ENCODE assay signal across 25 mouse cellular contexts in genomic region chr3:121242111-121242936, GRCm38 (mm10). TPM values are rescaled to one million over a fixed set of nuclear protein-coding genes. Genes with fewer than 3 reads are reported as not detected.
DNase-seq lines count a peak whose midpoint lies in the region; ATAC-seq lines count a peak whose summit lies in the region.
"Had no signal": no experiment of that assay in that cellular context is flagged by ENCODE, and none has a peak within 500 bp of the region (broad histone marks: within the 10 kb centered on the region; RNA-seq: fewer than 3 reads in every experiment).

No protein-coding gene starts in this region.

- no peaks in the 10 kb centered on the region for H3K9me3 ChIP-seq in hindbrain, embryonic 10.5 days
- no peaks in the 10 kb centered on the region for H3K9me3 ChIP-seq in hindbrain, embryonic 16.5 days (ENCODE audit: control insufficient read depth, low read length)
- H3K9me3 ChIP-seq in embryonic facial prominence, embryonic 14.5 days (ENCODE audit: control insufficient read depth, low read length) = no peaks in the 10 kb centered on the region
- H3K9me3 ChIP-seq: embryonic facial prominence, embryonic 15.5 days; forebrain, embryonic 12.5 days; heart, embryonic 13.5 days; limb, embryonic 15.5 days; midbrain, embryonic 13.5 days; neural tube, embryonic 15.5 days had no signal

- intact Hi-C loops in heart, postnatal 25 days (cut with DNase I) = no loop called here

- no peak overlapping the region for H3K4me2 ChIP-seq in hindbrain, embryonic 16.5 days (ENCODE audit: low read length)
- no peak overlapping the region for H3K4me2 ChIP-seq in embryonic facial prominence, embryonic 14.5 days (ENCODE audit: low read depth, low read length)
- H3K4me2 ChIP-seq: embryonic facial prominence, embryonic 15.5 days; forebrain, embryonic 12.5 days; heart, embryonic 13.5 days; limb, embryonic 15.5 days; midbrain, embryonic 13.5 days; neural tube, embryonic 15.5 days had no signal

- H3K27me3 ChIP-seq in hindbrain, embryonic 10.5 days (ENCODE audit: insufficient read depth, poor library complexity, severe bottlenecking) = no peaks in the 10 kb centered on the region
- no peaks in the 10 kb centered on the region for H3K27me3 ChIP-seq in hindbrain, embryonic 16.5 days (replicated peaks; ENCODE audit: control insufficient read depth, insufficient read depth, low read length)
- H3K27me3 ChIP-seq in embryonic facial prominence, embryonic 14.5 days (replicated peaks; ENCODE audit: control insufficient read depth, insufficient read depth, low read length) = no peaks in the 10 kb centered on the region
- H3K27me3 ChIP-seq: embryonic facial prominence, embryonic 15.5 days; forebrain, embryonic 12.5 days; heart, embryonic 13.5 days; limb, embryonic 15.5 days; midbrain, embryonic 13.5 days; neural tube, embryonic 15.5 days; Patski had no signal

- 70% methylated on average over 9 of the region's 9 CpGs for whole genome bisulfite sequencing in hindbrain, embryonic 10.5 days
- WGBS in hindbrain, embryonic 16.5 days = 78% methylated on average over 9 of the region's 9 CpGs
- WGBS in embryonic facial prominence, embryonic 14.5 days = 43% methylated on average over 9 of the region's 9 CpGs

- H3K4me3 ChIP-seq in hindbrain, embryonic 10.5 days = no peak overlapping the region
- no peak overlapping the region for H3K4me3 ChIP-seq in hindbrain, embryonic 16.5 days (ENCODE audit: low read length)
- no peak overlapping the region for H3K4me3 ChIP-seq in embryonic facial prominence, embryonic 14.5 days (ENCODE audit: low read depth, low read length)
- H3K4me3 ChIP-seq: embryonic facial prominence, embryonic 15.5 days; forebrain, embryonic 12.5 days; heart, embryonic 13.5 days; left cerebral cortex, adult 2 months; limb, embryonic 15.5 days; midbrain, embryonic 13.5 days; neural tube, embryonic 15.5 days had no signal

- H3K9ac ChIP-seq in hindbrain, embryonic 16.5 days (ENCODE audit: low read depth, low read length) = no peak overlapping the region
- H3K9ac ChIP-seq in embryonic facial prominence, embryonic 14.5 days (ENCODE audit: low read depth, low read length) = no peak overlapping the region
- H3K9ac ChIP-seq: embryonic facial prominence, embryonic 15.5 days; forebrain, embryonic 12.5 days; heart, embryonic 13.5 days; limb, embryonic 15.5 days; midbrain, embryonic 13.5 days; neural tube, embryonic 15.5 days had no signal

- no peak for ATAC-seq in hindbrain, embryonic 16.5 days
- ATAC-seq in embryonic facial prominence, embryonic 14.5 days (ENCODE audit: low read depth) = 0 out of 2 replicates have a peak, but pooled peaks have one; percentile 35
- peak; percentile 44 for ATAC-seq in megakaryocyte, adult 5-6 weeks (ENCODE audit: poor library complexity, severe bottlenecking)
- ATAC-seq: activated CD4-positive, CD25-positive, alpha-beta regulatory T cell, adult 4 months; midbrain, embryonic 13.5 days; Patski had no signal

- no peaks in the 10 kb centered on the region for H3K36me3 ChIP-seq in hindbrain, embryonic 10.5 days
- no peaks in the 10 kb centered on the region for H3K36me3 ChIP-seq in hindbrain, embryonic 16.5 days (ENCODE audit: control insufficient read depth, insufficient read depth, low read length)
- no peaks in the 10 kb centered on the region for H3K36me3 ChIP-seq in embryonic facial prominence, embryonic 14.5 days (ENCODE audit: control insufficient read depth, insufficient read depth, low read length)
- H3K36me3 ChIP-seq: embryonic facial prominence, embryonic 15.5 days; forebrain, embryonic 12.5 days; heart, embryonic 13.5 days; limb, embryonic 15.5 days; midbrain, embryonic 13.5 days; neural tube, embryonic 15.5 days had no signal

- peaks cover 40% of the 10 kb centered on the region for H3K4me1 ChIP-seq in hindbrain, embryonic 10.5 days (replicated peaks)
- peaks cover 6% of the 10 kb centered on the region for H3K4me1 ChIP-seq in hindbrain, embryonic 16.5 days (ENCODE audit: control insufficient read depth, insufficient read depth, low read depth, low read length)
- H3K4me1 ChIP-seq in embryonic facial prominence, embryonic 14.5 days (ENCODE audit: control insufficient read depth, insufficient read depth, low read length) = peaks cover 20% of the 10 kb centered on the region; the same call in 1 of the 2 replicates

- H3K27ac ChIP-seq in hindbrain, embryonic 10.5 days = 0 out of 2 replicates have a peak overlapping the region, but pooled peaks have one; percentile 19
- H3K27ac ChIP-seq in hindbrain, embryonic 16.5 days (ENCODE audit: low read depth, low read length) = no peak overlapping the region
- no peak overlapping the region for H3K27ac ChIP-seq in embryonic facial prominence, embryonic 14.5 days (replicated peaks; ENCODE audit: low read depth, low read length)
- H3K27ac ChIP-seq: embryonic facial prominence, embryonic 15.5 days; forebrain, embryonic 12.5 days; heart, embryonic 13.5 days; left cerebral cortex, adult 2 months; limb, embryonic 15.5 days; midbrain, embryonic 13.5 days; neural tube, embryonic 15.5 days had no signal

- DNase-seq in hindbrain, embryonic 10.5 days (ENCODE audit: low spot score) = no peak
- DNase-seq in MN1 (ENCODE audit: low spot score) = peak; percentile 78
- DNase-seq in embryonic facial prominence, embryonic 14.5 days (ENCODE audit: low spot score) = peak; percentile 22
- DNase-seq in heart, postnatal 25 days (ENCODE audit: low spot score) = no peak
- no peak for DNase-seq in adrenal gland, postnatal 10 days
- DNase-seq in layer of hippocampus, adult 18-20 months (ENCODE audit: low spot score in 2 of 2) = no peak
- DNase-seq: cerebellum, adult 9-11 months; heart, adult 11 months; heart, postnatal 4 days; kidney, adult 2 months; lung, adult 18-20 months; lung, postnatal 4 days; right cerebral cortex, postnatal 4 days; thymus, postnatal 36 days had no signal

RNA-seq across cellular contexts. Expression of gene Tmem56, which starts 40.6 kb away (rescaled TPM):
- 0.84 and 1.1 TPM in 2 replicates for polyA plus RNA-seq in hindbrain, embryonic 10.5 days (2016; fragmentation: Nextera tagmentation; extraction: Ambion mirVana)
- 2.9 and 3.0 TPM in 2 replicates for polyA plus RNA-seq in hindbrain, embryonic 16.5 days (2015; fragmentation: Nextera tagmentation; extraction: Ambion mirVana)
- 1.6 and 3.0 TPM in 2 replicates for polyA plus RNA-seq in embryonic facial prominence, embryonic 14.5 days (2014; fragmentation: Nextera tagmentation; extraction: Ambion mirVana)
- total RNA-seq in megakaryocyte, adult 5-6 weeks (2015) = 2.0 and 3.0 TPM in 2 replicates
- total RNA-seq in megakaryocyte, adult 5-6 weeks (2017) = 0.70 and 1.7 TPM in 2 replicates
- total RNA-seq in heart, postnatal 25 days (2021) = 1 to 10 TPM in 1 of 2 experiments, under 1 TPM in 1; 0.57 to 1.4 TPM
- 10 to 100 TPM; 22.7 to 37.6 TPM for total RNA-seq in adrenal gland, postnatal 10 days (2021)
- total RNA-seq in layer of hippocampus, adult 18-20 months (2021) = 10 to 100 TPM; 31.4 to 32.5 TPM

RNA-seq across cellular contexts. Expression of gene Alg14, which starts 49.2 kb away (rescaled TPM):
- 35.5 and 41.5 TPM in 2 replicates for polyA plus RNA-seq in hindbrain, embryonic 10.5 days (2016; fragmentation: Nextera tagmentation; extraction: Ambion mirVana)
- 41.3 and 44.8 TPM in 2 replicates for polyA plus RNA-seq in hindbrain, embryonic 16.5 days (2015; fragmentation: Nextera tagmentation; extraction: Ambion mirVana)
- 38.8 and 49.6 TPM in 2 replicates for polyA plus RNA-seq in embryonic facial prominence, embryonic 14.5 days (2014; fragmentation: Nextera tagmentation; extraction: Ambion mirVana)
- total RNA-seq in megakaryocyte, adult 5-6 weeks (2015) = 21.9 and 26.9 TPM in 2 replicates
- total RNA-seq in megakaryocyte, adult 5-6 weeks (2017) = 7.8 and 18.7 TPM in 2 replicates
- 10 to 100 TPM in 1 of 2 experiments, 1 to 10 TPM in 1; 9.9 to 15.9 TPM for total RNA-seq in heart, postnatal 25 days (2021)
- total RNA-seq in adrenal gland, postnatal 10 days (2021) = 10 to 100 TPM; 27.4 to 31.3 TPM
- total RNA-seq in layer of hippocampus, adult 18-20 months (2021) = 10 to 100 TPM; 16.0 to 17.5 TPM

Comparison
In these comparisons a context has a peak if more than half of its experiments do, and no peak if none do; other contexts are left out.
1. DNase-seq: peak in MN1 (single experiment) and embryonic facial prominence, embryonic 14.5 days (single experiment); none in hindbrain, embryonic 10.5 days (single experiment), heart, postnatal 25 days (single experiment), adrenal gland, postnatal 10 days (single experiment) and layer of hippocampus, adult 18-20 months (0 of 2).
2. RNA of gene Tmem56, which starts 40.6 kb away (total RNA-seq): 22.7 to 37.6 TPM in adrenal gland, postnatal 10 days and 31.4 to 32.5 TPM in layer of hippocampus, adult 18-20 months; 0.70 to 3.0 TPM in megakaryocyte, adult 5-6 weeks and 0.57 to 1.4 TPM in heart, postnatal 25 days; every median in the first group is over 4 times any median in the second.